Mouse (Mus musculus) embryonic stem cell, embryonic (primary cell): ENCODE measurements around the gene Slc35g1.

Experiments used
- CTCF ChIA-PET, 4 experiments: fragments of 300-600 bp in 2 of 4; fragments of 350-600 bp in 2 of 4; sonication (Branson Sonifier 250); formaldehyde crosslinking; loops; one replicate each; lab custom pipeline; 2022; ENCODE audit warnings: inconsistent platforms in 2 of 4; lab: Charles Lee
- POLR2A ChIA-PET, 4 experiments: fragments of 300-600 bp in 2 of 4; fragments of 350-600 bp in 2 of 4; sonication (Branson Sonifier 250); formaldehyde crosslinking; loops; one replicate each; lab custom pipeline; 2022; ENCODE audit warnings: antibody characterized with exemption in 4 of 4, inconsistent platforms in 1 of 4; lab: Charles Lee

Slc35g1 gene

DNA sequence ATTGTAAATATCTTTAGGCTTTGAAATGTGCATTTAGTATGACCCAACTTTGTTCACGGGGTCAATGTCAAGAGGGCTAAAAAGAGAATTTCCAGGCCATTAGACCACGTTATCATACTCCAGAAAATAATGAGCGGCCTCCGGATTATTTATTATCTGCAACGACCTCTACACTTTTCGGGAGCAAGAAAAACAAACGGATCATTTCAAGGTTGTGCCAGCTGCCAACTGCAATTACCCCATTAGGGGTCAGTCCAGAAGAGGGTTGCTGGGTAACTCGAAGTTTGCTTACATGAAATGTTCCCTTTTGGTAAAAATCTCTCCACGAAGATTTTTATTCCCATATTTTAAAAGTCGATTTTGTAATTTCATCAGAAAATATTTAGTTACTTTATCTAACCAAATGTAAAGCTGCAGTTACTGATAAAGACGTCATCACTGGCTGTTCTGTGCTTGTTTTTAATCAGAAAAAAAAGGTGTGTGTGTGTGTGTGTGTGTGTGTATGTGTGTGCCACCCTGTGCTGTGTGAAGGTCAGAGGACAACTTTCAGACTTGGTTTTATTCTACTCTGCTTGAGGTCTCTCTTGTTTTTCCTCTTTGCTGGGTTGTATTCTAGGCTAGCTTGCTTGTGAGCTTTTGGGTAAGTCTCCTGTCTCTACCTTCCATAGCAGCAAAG is 30.7 kb upstream of the Slc35g1 start:
- POLR2A ChIA-PET = interaction anchor here in 2 of 4 experiments (0.7 to 24.1 kb wide), 15 partner anchors 8 to 43 kb away, joined by 3 to 483 read pairs (median 4); no protein-coding TSS in a partner anchor
- CTCF ChIA-PET = interaction anchor here in 2 of 4 experiments (0.5 to 1.6 kb wide), 2 partner anchors 13 to 19 kb away, joined by 3 to 6 read pairs; no protein-coding TSS in a partner anchor

DNA sequence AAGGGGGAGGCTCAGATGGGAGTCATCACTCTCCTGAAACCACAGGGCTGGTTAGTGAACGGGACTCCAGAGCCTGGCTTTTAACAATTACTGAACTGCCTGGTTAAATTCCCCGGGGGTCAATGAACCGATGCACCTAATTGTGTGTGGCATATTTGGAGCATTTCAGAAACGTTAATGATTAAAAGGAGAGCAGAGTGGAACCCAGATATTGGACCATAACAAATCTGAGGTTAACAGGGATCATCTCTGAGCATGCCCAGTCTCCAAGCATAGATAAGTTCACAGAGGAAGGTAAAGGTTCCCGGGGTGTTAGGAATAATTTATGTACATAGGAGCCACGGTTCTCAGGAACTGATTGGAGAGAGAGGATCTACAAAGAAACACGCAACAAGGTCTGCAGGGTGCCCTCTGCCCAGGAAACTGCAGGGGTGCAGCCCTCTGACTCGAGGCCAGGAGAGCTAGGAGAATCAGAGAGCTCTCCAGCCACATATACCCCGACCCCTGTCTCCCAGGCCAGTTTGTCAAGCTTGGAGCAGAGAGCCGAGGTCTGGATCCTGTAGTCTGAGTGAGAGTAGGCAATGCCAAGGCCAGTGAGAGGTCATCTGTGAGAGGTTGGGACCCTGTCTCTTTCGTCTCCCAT is 23.2 kb upstream of the Slc35g1 start:
- CTCF ChIA-PET = interaction anchor here in 1 of 4 experiments (1.3 kb wide), 1 partner anchor 11 kb away, joined by 3 read pairs; no protein-coding TSS in a partner anchor
- POLR2A ChIA-PET = interaction anchor here in 3 of 4 experiments (0.6 to 8.2 kb wide), 21 partner anchors 8 to 157 kb away, joined by 3 to 107 read pairs (median 5); partner anchors contain the start of gene Slc35g1 (in 2 of the 3)

DNA sequence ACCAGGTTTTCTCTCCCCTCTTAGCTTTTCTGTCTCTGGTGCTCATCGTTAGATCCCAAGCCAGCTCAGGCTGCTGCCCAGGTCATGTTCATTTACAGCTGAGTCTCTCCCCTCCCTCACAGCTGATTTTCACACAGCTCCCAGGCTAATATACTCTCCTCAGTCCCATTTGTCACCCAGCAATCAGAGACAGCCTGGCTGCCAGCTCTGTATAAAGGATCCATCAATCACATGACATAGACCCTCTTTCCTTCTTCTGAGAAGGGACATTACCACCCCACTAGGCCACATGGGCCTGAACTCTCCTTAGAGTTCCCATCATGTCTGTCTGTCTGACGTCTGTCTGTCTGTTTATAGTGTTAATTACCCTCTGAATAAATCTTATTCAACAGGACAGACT is 22.4 kb upstream of the Slc35g1 start:
- POLR2A ChIA-PET = interaction anchor here in 3 of 4 experiments (0.8 to 8.2 kb wide), 21 partner anchors 9 to 158 kb away, joined by 3 to 107 read pairs (median 5); partner anchors contain the start of gene Slc35g1 (in 2 of the 3)
- CTCF ChIA-PET = interaction anchor here in 1 of 4 experiments (1.2 to 1.3 kb wide), 2 partner anchors 10 to 56 kb away, joined by 3 read pairs; no protein-coding TSS in a partner anchor

DNA sequence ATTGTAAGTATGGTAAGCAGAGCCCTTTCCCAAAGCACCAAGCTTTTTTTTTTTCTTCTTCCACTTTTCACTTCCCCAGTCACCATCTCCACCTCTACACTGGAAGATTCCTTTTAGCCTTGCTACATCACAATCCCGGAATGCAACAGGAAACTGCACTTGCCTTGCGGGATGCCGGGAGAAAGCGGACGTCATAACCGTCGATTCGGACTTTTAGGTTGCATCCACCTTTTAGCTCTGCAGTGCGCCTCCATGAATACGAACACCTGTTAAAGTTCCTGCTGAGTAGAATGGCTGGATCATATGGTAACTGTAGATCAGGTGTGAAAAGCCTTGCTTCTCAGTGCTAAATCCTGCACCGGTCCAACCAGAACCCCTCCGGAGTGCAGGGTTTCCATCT is 12.0 kb upstream of the Slc35g1 start:
- ChIA-PET CTCF (interaction anchor here (0.6 to 1.6 kb wide), 9 partner anchors 9 to 356 kb away, joined by 3 to 4 read pairs (median 3); no protein-coding TSS in a partner anchor), POLR2A (interaction anchor here in 3 of 4 experiments (0.6 to 5.9 kb wide), 35 partner anchors 9 to 518 kb away, joined by 3 to 107 read pairs (median 4); partner anchors contain the start of gene Slc35g1 (in 2 of the 3))

DNA sequence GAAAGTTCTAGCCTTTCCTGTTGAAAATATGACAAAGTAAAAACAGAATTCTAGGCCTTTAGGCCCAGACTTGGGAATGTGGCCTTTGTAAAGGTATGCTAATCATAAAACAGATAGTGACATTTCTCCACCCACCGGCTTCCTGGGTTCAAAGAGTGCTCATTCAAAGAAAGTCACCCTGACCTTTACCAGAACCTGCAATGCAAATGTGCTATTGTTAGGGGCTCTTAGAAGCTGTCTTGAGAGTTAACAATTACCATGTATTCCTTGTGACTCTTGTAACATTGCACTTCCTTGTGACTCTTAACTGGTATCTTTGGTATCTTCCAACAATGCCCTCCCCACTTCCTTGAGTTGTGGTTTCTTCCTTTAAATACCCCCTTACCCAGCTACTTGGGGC is 8.8 kb upstream of the Slc35g1 start:
- ChIA-PET CTCF (interaction anchor here in 2 of 4 experiments (0.6 to 1.5 kb wide), 2 partner anchors 32 to 49 kb away, joined by 3 to 4 read pairs; no protein-coding TSS in a partner anchor), POLR2A (interaction anchor here in 3 of 4 experiments (1.0 to 5.9 kb wide), 9 partner anchors 9 to 71 kb away, joined by 3 to 107 read pairs (median 8); partner anchors contain the start of gene Slc35g1 (in 1 of the 3))

DNA sequence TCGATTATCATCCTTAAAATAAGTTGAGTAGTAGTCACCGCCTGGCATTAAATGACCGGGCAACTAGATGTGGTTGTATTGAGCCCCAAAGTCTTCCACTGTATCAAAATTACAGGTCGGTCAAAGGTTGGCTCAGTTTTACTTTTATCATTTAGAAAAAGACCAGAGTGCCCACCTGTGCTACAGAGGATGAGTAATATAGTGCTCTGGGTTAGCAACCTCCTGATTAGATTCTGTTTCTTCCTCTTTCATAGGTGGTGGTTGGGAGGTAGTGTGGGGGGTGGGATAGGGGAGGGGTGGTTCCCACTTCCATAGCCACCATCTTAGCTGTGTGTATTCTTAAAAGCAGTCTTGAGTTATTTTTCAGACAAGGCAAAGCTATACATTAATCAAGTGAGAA is 7.9 kb upstream of the Slc35g1 start:
- ChIA-PET POLR2A (interaction anchor here in 2 of 4 experiments (0.7 to 2.1 kb wide), 5 partner anchors 14 to 66 kb away, joined by 3 to 9 read pairs (median 5); no protein-coding TSS in a partner anchor), CTCF (no interaction called here)

DNA sequence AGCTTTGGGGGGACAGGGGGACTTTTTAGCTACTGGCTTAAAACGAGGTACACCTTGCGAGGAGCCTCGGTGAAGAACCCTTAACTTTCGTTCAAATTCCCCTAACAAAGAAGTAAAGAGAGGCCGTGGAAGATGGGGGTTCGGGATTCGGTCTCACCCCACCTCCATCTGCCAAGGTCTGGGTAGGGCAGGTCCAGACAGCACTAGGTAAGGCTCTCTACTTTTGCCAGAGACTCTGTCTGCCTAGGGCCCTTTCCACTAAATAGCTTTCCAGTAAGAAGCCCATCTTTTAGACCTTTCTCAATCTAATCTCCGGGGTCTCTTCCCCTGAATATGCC is 822 bp downstream of the Slc35g1 start:
- POLR2A ChIA-PET = interaction anchor here in 3 of 4 experiments (0.6 to 4.4 kb wide), 24 partner anchors 8 to 160 kb away, joined by 3 to 50 read pairs (median 6); no protein-coding TSS in a partner anchor

DNA sequence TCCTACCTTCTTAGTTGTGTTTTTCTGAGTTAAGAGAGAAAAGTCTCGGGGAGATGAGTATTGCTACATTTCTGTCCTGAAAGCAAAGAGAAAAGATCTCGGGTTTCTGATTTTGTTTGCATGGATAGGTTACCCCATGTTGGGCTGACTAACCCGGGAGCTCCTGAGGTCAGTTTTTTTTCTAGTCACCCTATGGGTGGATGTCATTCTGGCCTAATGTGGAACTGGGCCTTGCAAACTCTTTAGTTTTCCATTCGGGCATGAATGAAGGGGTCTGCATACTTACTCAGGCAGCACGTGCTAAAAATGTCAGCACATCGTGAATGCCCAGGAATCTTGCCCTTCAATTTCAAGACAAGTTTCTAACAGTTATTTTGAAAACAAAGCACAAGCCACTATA is 1.2 kb downstream of the Slc35g1 start:
- CTCF ChIA-PET = interaction anchor here in 1 of 4 experiments (1.0 kb wide), 2 partner anchors 27 to 32 kb away, joined by 3 read pairs; no protein-coding TSS in a partner anchor
- POLR2A ChIA-PET = interaction anchor here in 2 of 4 experiments (0.6 to 4.4 kb wide), 19 partner anchors 8 to 145 kb away, joined by 3 to 50 read pairs (median 5); no protein-coding TSS in a partner anchor

More for the DNA sequence above, 822 bp downstream of the Slc35g1 start:
- CTCF ChIA-PET = interaction anchor here in 2 of 4 experiments (0.9 to 1.1 kb wide), 3 partner anchors 27 to 44 kb away, joined by 3 to 4 read pairs (median 3); no protein-coding TSS in a partner anchor

DNA sequence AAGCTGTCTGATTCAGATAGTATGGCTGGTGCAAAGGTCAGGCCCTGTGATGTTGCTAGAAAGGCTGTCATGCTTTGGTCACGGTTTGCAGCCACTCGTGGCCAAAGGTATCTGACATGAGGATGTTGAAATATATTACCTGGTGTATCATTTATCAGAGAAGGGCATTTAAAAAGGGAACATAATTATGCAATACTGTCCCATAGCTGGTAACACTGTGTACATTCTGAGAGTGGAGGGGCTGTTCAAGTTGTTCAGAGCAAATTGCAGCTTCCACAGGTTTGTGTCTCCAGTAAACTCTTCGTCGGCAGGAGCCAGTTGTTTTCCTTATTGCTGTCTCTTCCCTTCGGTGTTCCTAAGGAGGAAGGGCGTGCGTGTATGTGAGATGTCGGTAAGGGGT is 3.2 kb downstream of the Slc35g1 start:
- ChIA-PET CTCF (no interaction called here), POLR2A (interaction anchor here in 3 of 4 experiments (0.6 to 1.4 kb wide), 5 partner anchors 9 to 368 kb away, joined by 3 to 6 read pairs (median 3); no protein-coding TSS in a partner anchor)

DNA sequence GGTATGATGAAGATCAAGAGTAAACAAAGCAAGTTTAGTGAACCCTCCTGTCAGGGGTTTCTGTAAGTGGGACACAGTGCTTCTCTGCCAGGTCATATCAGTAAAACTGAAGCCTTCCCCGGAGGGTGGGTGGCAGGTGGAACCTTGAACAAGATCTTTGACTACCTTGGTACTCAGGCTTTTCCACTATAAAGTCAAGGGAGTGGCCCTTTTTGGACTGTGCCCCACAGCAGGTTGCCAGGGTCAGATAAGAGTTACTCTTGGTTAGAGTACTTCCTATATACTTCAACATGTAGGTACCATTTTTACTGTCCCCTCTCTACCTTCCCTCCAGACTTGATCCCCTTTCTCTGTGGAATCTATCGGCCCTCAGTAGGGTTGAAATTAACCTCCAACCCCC is 5.1 kb downstream of the Slc35g1 start:
- ChIA-PET POLR2A (interaction anchor here in 1 of 4 experiments (1.0 kb wide), 1 partner anchor 78 kb away, joined by 3 read pairs; no protein-coding TSS in a partner anchor), CTCF (no interaction called here)

DNA sequence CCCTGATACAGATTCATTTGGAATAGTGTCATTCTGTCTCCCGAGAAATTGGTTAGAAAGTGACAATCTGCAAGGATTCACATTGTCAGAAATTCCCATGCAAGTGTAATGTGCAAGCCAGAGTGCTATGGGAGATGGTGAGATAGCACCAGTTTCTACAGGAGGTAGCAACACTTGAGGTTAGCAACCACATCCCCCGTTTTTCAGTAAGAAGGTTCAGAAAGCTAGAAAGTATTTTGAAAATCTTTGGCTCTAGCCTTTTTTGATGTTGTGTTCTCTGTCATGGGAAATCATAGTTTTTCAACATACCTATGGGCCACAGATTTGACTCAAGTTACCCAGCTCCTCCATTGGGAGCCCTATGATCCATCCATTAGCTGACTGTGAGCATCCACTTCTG is 5.6 kb downstream of the Slc35g1 start:
- CTCF ChIA-PET = no interaction called here
- POLR2A ChIA-PET = interaction anchor here in 1 of 4 experiments (1.0 kb wide), 1 partner anchor 79 kb away, joined by 3 read pairs; no protein-coding TSS in a partner anchor

DNA sequence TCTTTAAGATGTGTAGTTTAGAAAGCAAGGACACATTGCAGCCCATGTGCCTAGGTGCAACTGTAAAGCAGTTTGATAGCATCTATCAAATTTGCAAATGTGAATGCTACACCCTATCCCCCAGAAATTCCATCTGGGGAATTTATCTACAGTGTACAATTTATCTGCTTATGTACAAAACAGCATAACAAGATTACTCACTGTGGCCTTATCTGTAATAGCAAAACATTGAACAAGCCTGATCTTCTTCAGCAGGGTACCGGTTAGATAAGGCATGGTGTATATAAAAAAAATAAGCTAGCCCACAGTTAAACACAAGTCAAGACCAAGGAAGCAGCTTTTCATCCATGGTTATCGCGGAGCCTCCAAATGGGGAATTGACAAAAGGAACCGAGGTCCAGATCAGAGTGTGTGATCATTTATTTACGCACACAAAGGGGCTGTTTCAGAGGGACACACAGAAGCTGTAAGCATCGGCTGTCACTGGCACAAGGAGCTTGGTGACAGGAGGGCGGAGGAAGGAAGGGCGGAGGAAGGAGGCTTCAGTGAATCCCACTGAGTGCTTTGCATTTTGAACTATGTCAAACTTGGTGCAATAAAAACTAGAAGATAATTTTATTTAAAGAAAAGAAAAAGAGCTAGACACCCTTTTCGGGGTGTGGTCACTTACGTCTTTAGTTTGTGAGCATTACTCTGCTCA is 14.7 kb downstream of the Slc35g1 start:
- CTCF ChIA-PET = no interaction called here
- POLR2A ChIA-PET = interaction anchor here in 2 of 4 experiments (0.7 to 1.8 kb wide), 5 partner anchors 15 to 173 kb away, joined by 3 to 6 read pairs (median 3); no protein-coding TSS in a partner anchor

DNA sequence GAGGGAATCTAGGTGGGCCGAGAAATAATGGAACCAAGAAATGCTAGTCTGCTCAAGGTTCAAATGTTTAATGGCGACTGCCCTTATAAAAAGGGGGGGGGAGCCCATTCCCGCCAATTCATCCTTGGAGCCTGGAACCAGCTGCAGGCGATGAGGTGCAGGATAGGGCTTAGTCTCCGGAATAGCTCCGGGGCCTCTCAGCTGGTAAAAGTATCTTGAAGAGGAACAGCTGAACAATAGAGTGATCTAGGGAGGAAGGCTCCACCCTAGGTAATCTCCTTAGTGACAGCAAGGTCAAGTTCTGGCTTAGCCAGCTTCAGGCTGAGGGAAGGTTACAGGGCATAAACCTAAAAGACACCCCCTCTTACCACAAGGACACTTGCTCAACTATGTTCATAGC is 18.1 kb downstream of the Slc35g1 start:
- POLR2A ChIA-PET = interaction anchor here in 3 of 4 experiments (0.6 to 1.6 kb wide), 9 partner anchors 10 to 453 kb away, joined by 3 to 7 read pairs (median 3); partner anchors contain the start of gene Slc35g1 (in 1 of the 3)

DNA sequence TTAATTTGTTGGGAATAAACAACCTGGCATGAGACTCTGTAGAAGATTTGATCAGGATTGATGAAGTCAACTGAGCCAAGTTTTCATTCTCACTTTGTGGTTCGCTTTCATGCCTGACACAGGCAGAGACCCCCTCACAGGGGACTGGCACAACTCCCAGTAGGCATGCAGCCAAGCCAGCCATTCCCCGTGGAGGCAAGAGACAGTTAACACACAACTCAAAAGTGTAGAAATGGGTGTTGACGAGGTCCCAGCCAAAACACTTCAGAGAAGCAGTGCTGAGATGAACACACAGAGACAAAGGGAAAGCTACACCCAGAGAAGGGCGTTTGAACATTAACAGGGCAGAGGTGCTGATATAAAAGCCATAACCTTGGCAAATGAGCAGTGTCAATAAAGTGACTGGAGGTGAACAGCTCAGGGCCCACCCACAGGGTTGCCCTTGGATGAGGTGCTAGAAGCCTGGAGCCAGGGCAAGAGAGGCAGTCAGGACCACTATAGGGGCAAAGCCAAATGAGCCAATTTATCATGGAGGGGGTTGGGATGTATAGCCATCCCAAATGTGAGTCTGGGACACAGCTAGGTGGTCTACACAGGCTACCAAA is 23.1 kb downstream of the Slc35g1 start:
- POLR2A ChIA-PET = interaction anchor here in 1 of 4 experiments (0.6 to 2.0 kb wide), 2 partner anchors 23 to 195 kb away, joined by 4 to 5 read pairs; partner anchors contain the start of gene Slc35g1
- CTCF ChIA-PET = no interaction called here

More for the DNA sequence above, 18.1 kb downstream of the Slc35g1 start:
- CTCF ChIA-PET = interaction anchor here (0.9 to 1.8 kb wide), 4 partner anchors 8 to 710 kb away, joined by 3 to 4 read pairs (median 3); no protein-coding TSS in a partner anchor

DNA sequence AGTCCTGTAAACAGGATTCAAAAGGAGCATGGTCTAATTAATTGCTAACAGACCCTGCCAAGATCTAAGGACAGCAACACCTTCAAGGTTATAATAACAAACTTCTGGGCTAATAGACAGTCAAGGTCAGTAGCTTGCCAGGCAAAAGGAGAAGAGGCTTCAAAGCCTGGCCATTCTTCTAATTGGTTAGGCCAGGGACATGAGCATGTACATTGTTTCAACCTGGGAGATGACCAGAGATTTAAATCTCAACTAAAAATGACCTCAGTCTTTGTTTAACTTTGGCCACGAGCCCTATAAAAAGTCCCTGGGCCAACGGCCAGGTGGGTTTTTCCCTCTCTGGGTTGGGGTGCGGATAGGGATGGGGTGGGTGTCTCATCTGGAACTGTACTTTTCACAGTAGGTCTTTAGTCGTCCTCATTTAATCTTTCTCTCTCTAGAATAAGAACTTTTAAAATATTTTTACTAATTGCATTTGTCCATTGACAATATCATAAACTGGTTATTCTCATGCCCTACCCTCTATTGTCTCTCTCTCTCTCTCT is 25.0 kb downstream of the Slc35g1 start:
- ChIA-PET CTCF (interaction anchor here in 3 of 4 experiments (0.9 to 1.3 kb wide), 9 partner anchors 7 to 167 kb away, joined by 3 to 7 read pairs (median 4); no protein-coding TSS in a partner anchor), POLR2A (interaction anchor here in 3 of 4 experiments (0.6 to 2.5 kb wide), 18 partner anchors 10 to 96 kb away, joined by 3 to 7 read pairs (median 5); partner anchors contain the start of gene Slc35g1 (in 3 of the 3))

DNA sequence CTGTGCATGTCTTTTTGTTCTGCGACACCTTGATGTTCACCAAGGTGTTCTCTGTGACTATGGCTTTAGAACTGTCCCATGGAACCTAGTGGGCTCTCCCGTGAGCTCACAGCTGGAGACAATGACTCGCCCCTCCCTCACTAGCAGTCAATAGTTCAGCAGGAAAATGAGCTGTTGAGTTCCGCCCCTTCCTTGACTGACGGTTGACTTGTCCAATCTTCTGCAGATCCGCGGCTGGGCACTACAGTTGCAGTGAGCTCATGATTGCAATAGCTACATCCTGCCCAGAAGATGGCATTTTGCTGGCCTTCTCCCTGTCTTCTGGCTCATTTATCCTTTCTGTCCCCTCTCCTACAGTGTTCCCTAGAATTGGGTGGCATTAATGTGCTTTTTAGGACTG is 25.7 kb downstream of the Slc35g1 start:
- ChIA-PET POLR2A (interaction anchor here in 3 of 4 experiments (0.6 to 2.5 kb wide), 20 partner anchors 10 to 182 kb away, joined by 3 to 7 read pairs (median 4); partner anchors contain the start of gene Slc35g1 (in 3 of the 3)), CTCF (interaction anchor here in 3 of 4 experiments (0.6 to 1.3 kb wide), 13 partner anchors 8 to 319 kb away, joined by 3 to 7 read pairs (median 3); no protein-coding TSS in a partner anchor)
